Mouse (Mus musculus) bone marrow macrophage, adult 2 months (primary cell): Measurements from ENCODE around the gene Olfr1123.
"Not testable (repeated sequence)": the region's sequence is repeated elsewhere in the genome, so short reads cannot be mapped to it uniquely, and the experiment has no call there.

Experiments used
- CTCF ChIP-seq: IDR thresholded peaks from 2 replicates; pipeline ENCODE4 v1.5.1; 2012; ENCODE audit warnings: low read depth, mild to moderate bottlenecking, low read length, moderate library complexity
- POLR2A ChIP-seq: IDR thresholded peaks from 2 replicates; pipeline ENCODE4 v1.6.1; 2012; ENCODE audit warnings: mild to moderate bottlenecking, low read depth, low read length, borderline replicate concordance

DNA sequence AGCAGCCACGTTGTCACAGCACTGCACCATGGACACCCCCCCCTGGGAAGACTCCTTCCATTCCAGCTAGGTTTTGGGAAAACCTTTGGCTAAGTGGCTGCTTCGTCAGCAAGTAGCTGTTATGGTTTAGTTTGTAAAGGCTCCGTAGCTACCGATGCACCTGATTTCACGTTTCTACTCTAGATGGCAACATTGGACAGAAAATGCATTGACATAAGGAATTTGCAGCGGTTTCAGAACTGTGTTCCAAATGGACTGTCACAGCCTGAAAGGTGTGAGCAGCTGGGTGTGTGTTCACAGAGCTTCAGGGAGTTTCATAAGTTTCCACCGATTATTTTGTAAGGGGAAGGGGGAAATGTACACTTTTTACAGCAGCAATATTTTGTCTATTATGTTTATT is 21.7 kb upstream of the Olfr1123 start:
- not testable (repeated sequence) for TF ChIP-seq POLR2A, CTCF
